Mouse (Mus musculus) adrenal gland, adult 8-10 months (tissue): Measurements from ENCODE around the gene Anxa9. TPM values are rescaled to one million over a fixed set of nuclear protein-coding genes. Genes with fewer than 3 reads are reported as not detected.

ENCODE experiments used
- DNase-seq: peaks from one replicate; pipeline ENCODE4 v3.0.0; 2022
- total RNA-seq, 4 experiments: library from RNA; stranded (reverse); gene quantifications; 2 replicates each; pipeline ENCODE4 v1.2.4; 2022

The Anxa9 gene
- total RNA-seq, 4 experiments from 2014 or later = 1.9 to 4.2 (median 3.0) TPM

- no peak for DNase-seq
Measured at GRCm38 (mm10) chr3:95313476-95313875, 6.5 kb upstream of the Anxa9 start.

GRCm38 (mm10) chr3:95312623-95313022, 5.6 kb upstream of the Anxa9 start:
- DNase-seq = peak; percentile 80

- peak; percentile 52 for DNase-seq
Measured at GRCm38 (mm10) chr3:95310968-95311882, 4.2 kb upstream of the Anxa9 start.

DNA sequence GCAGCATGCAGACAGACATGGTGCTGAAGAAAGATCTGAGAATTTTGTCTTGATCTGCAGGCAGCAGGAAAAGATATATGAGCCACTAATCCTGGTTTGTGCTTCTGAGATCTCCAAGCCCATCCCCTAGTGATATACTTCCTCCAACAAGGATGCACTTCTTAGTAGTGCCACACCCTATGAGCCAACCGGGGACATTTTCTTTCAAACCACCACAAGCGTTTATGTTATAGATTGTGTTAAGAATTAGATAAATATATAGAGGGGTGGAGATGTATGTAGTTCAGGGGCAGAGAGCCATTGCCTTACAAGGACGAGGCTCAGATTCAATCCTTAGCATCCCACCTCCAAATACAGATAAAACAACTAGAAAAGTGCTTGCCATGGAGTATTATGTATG, 3.5 kb upstream of the Anxa9 start:
- DNase-seq = no peak

- DNase-seq = no peak
Measured at GRCm38 (mm10) chr3:95306244-95306643, 732 bp downstream of the Anxa9 start.

GRCm38 (mm10) chr3:95301204-95301796, 5.7 kb downstream of the Anxa9 start:
- no peak for DNase-seq

DNA sequence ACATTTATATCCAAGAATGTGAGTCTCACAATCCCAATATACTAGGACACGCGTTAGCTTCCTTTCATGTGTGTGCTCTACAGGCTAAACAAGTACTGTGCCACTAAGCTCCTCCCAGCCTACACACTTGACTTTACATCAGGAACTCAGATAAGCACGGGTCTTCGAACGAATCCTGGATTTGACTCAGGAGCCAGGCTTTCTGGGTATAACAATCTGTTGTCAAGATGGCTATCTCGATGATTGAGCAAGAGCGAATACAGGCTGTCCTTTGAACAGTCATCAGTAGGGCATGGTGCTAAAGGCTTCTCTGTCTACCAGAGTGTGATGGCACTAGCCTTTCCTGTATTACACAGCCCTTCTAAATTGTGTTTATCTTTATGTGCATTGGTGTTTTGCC, 9.0 kb downstream of the Anxa9 start:
- no peak for DNase-seq

DNA sequence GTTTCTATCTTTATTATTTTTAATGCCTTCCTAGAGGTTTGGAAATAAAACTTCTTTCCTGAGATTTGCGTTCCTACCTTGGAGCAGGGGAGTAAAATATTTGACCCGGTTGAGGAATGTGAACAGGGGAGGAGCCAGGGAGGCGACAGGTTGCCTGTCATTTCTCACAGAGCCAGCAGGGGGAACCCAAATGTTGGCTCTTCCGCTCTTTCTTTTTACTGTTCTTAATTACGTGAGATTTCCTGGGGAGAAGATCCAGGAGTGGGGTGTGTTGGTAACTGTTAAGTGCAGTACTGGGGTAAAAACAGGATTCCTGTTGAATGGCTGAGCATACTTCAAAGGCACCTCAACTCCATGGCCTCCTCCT, 10.9 kb downstream of the Anxa9 start:
- no peak for DNase-seq

DNA sequence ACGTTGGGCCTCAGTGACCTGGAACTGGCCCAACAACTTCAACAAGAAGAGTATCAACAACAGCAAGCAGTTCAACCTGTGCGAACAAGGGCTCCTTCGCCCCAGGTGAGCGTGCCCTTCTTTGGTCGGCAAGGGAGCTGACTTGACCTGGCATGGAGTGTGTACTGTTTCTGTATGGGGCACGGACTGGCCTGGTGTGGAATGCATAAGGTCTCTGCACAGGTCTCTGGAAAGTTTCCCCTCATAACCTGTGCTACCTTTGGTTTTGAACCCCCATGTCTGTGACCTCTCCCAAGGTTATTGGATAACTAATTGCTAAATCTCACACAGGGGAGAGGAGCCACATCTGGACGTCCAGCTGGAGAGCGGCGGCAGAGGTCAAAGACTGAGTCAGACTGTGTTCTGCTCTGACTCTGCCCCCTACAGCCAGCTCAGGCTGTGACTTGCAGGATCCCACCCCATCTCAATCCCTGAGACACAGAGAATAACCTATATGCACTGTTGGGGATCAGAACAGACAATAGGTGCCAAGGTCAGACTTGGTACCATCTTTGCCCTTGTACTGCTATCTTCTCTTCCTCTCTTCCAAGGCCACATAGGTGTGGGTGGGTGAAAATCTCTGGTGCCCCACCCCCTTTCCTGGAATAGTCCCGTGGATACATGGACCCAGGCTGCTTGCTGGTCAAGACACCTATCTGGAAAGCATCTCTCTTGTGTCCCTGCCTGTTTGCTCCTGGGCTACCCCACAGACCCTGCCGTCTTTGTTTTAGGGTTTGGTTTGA, 11.5 kb downstream of the Anxa9 start:
- DNase-seq = no peak

DNA sequence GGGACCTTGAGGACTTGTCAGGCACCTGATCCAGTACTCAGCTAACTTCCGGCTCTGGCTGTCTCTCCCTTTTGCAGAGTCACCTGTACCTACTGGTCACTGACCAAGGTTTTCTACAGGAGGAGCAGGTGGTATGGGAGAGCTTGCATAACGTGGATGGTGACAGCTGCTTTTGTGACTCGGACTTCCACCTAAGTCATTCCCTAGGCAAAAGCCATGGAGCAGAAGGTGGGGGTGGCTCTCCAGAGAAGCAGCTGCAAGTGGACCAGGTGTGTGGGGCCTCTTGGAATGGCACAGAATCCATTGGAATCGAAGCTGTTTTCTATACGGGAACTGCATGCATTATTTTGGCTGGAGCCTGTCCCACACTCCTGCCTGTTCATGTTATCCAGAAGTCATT, 12.3 kb downstream of the Anxa9 start:
- no peak for DNase-seq

- no peak for DNase-seq
Measured at GRCm38 (mm10) chr3:95294316-95294715, 12.7 kb downstream of the Anxa9 start.

DNA sequence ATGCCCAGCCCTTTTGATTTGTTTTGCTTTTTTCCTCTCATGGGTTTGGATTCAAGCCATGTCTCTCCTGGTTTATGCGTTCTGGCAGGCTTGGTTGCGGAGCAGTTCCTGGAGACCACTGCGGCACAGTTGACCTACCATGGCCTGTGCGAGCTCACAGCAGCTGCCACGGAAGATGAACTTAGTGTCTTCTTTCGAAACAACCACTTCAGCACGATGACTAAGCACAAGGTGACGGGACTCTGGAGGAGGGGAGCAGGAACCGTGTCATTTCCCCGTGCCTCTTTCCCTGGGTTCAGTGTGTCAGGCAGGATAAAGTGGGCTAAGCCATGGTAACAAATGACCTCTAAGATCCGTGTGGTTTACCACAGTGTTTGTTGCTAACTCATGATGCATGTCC, 13.4 kb downstream of the Anxa9 start:
- peak; percentile 53 for DNase-seq

- DNase-seq = no peak
Measured at GRCm38 (mm10) chr3:95292899-95293298, 14.1 kb downstream of the Anxa9 start.

GRCm38 (mm10) chr3:95291041-95291440, 15.9 kb downstream of the Anxa9 start:
- no peak for DNase-seq

DNA sequence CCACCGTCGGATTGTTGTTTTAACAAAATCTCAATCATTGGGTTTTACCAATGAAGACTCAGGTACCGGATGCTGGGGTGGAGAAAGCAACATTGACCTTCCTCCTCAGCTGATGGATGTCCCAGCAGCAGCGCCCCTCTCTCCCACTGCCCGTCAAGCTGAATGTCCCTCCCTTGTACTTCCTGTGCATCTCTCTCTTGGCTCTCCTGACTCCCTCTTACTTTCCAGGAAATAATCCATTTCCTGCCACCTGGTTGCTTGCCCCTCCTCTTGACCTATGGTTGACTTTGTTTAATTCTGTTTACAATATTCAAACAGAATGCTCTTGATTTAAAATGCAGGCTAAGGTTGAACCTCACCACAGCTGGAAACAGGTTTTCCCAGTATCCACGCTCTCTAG, 16.8 kb downstream of the Anxa9 start:
- DNase-seq = no peak

DNA sequence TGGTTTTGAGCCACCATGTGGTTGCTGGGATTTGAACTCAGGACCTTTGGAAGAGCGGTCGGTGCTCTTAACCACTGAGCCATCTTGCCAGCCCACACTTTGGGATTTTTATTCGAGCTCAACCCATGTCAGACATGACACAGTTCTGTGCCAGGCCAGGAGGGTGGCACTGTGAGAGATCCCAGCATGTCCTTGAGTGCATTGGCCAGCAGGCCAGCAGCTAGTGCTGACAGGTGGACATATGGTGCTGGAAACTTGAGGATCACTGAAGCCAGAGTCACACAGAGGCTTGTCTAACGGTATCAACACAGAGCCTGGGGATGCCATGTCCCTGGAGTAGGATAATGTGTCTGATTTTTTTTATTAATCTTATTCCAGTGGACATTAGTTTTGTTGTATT, 17.6 kb downstream of the Anxa9 start:
- no peak for DNase-seq

DNA sequence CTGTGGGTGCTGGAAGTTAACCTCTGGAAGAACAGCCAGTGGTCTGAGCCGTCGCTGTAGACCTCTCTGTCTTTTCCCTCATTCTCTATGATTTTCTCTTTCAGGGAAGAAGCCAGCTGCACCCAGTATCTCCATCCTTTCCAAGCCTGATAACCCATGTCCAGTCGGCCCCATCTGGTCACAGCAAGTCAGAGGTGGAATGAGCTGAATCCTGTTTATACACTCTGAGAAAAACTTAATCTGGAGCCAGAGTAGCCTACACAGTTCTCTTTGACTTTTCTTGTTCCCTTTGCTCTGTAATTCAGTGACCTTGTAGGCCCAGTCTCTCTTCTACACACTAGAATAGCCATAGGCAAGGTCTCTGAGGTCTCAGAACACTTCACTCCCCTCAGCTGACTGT, 19.4 kb downstream of the Anxa9 start:
- DNase-seq = no peak

GRCm38 (mm10) chr3:95286510-95286909, 20.5 kb downstream of the Anxa9 start:
- DNase-seq = no peak

DNA sequence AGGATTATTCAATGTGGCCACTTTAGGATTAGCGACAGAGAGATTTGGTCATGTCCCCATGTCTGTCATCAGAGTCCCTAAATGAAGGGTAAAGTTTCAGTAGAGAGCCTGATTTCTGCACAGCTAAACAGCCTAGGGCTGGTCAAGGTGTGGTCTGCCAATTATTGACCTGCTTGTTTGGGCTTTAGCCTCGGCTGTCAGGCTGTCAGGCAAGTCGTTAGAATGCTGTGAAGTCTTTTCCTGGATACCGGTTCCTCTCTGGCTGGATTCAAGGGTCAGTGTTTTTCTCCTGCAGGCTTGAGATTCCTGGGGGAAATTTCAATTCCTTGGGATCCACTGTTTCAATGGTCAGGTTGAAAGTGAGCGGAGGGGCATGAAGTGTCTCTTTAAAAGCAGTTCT, 21.0 kb downstream of the Anxa9 start:
- no peak for DNase-seq

- no peak for DNase-seq
Measured at GRCm38 (mm10) chr3:95285390-95285789, 21.6 kb downstream of the Anxa9 start.

DNA sequence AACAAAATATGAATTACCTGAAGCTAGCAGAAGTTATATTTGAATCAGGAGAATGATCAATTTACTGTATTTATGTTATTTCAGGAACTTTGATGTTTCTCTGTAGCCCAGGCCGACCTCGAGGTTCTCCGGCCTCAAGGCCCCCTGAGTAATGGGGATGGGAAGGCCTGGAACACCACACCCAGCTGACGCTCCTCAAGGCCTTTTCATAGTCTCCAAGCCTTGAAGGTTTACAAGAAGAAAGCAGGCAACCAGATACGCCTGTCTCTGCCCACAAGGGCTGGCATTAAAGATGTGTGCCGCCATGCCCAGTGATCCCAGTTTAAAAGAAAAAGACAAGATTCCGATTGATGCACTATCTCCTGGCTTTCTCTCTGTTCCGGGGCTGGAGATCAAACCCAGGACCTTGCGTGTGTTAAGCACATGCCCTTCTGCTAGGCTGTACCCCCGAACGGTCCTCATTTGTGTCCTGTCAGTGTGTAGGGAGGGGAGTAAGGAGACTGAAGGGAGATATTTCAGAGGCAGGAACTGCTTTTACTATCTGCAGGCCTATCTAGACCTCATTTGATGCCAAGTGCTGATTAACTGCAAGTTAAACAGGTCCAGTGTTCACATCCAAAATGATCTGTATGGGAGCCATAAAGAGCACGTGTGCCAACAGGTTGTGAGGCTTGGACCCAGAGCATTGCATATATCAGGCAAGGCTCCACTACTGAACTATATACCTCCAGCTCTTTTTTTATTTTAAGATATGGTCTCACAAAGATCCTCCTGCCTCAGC, 22.3 kb downstream of the Anxa9 start:
- DNase-seq = peak; percentile 68

DNA sequence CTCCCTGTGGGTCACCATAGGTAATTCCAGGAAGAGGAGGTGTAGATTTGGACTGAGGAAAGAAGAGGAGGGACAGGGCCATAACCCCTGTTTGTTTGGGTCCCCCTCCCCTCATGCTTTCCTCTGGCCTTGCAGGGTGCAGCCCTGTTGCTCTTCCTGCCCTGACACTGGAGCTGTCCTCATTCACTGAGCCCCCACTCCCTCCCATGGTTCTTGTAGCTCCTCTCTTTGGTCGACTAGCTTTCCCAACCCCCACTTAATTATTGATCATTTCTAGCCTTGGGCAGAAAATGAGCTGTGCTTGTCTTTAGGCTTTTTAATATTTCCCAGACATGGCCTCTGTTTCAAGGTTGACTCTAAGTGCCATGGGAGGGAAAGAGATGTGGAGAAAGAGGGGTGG, 22.9 kb downstream of the Anxa9 start:
- DNase-seq = no peak

DNA sequence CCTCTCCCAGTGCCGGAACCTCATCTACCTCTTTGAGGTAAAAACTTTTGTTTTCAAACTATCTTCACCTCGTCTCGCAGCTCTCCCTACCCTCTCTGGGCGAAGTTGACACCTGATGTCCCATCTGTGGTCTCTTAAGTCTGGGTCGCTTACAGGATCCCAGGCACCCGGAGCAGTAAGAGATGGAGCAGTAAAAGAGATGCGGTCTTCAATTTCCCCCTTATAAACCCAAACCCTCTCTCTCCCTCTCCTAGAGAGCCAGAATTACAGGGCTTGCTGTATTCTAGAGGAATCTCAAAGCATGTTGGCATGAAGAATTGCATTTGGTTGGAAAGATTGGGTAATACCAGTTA, 23.4 kb downstream of the Anxa9 start:
- DNase-seq = no peak
